ENCODE assay signal across 7 mouse cellular contexts in the genomic region with DNA sequence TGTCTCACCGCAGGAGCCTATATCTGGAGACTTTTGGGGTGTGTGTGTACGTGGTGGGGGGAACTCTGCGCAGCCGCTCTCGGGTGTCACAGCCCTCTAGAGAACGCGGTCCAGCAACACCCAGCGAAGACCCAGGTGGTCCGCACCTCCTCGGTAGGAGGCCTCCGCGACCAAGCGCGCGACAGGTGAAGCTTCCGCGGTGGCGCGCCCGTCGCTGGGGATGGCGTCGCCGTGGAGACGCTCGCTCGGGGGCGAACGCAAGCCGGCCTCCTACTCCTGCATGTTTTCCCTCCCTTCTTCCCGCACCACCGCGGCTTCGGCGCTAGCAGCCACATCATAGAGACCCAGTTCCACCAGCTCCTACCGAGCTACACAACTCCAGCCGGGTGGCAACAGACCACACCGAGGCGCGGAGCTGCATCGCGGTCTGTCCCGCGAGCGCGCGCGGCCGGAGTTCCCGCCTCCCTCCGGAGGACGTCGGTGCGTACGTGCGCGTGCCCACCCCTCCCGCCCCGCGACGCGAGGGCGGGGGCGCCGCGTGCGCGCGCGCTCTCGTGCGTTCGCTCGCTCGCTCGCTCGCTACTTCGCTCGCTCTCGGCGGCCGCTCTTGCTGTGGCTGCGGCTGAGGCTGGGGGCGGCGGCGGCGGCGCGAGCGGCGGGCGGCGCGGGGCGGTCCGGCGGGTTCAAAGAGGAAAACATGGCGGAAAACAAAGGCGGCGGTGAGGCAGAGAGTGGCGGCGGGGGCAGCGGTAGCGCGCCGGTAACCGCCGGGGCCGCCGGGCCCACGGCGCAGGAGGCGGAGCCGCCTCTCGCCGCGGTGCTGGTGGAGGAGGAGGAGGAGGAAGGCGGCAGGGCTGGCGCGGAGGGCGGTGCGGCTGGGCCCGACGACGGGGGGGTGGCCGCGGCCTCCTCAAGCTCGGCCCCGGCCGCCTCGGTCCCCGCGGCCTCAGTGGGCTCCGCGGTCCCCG. TPM values are rescaled to one million over a fixed set of nuclear protein-coding genes. Genes with fewer than 3 reads are reported as not detected.
DNase-seq lines count a peak whose midpoint lies in the region; ATAC-seq and TF ChIP-seq lines count a peak whose summit lies in the region.

A gene (plus strand): TSS at position 112 of the 968 bp plus-strand sequence.

- ATAC-seq in intestine, postnatal 0 days = peak; percentile 93
- ATAC-seq in midbrain, embryonic 12.5 days (ENCODE audit: low FRiP score, low read depth) = peak; percentile 89

- H3K9ac ChIP-seq in intestine, postnatal 0 days (ENCODE audit: low read depth, low read length) = peak within 1 kb of the TSS; percentile 96
- peak within 1 kb of the TSS; percentile 100 for H3K9ac ChIP-seq in midbrain, embryonic 12.5 days (replicated peaks)

- H3K27ac ChIP-seq in intestine, postnatal 0 days (ENCODE audit: low read depth, low read length) = peak within 1 kb of the TSS; percentile 85
- peak within 1 kb of the TSS; percentile 98 for H3K27ac ChIP-seq in midbrain, embryonic 12.5 days (replicated peaks)
- H3K27ac ChIP-seq in small intestine, adult 2 months (ENCODE audit: insufficient read depth, low read depth, low read length) = peak within 1 kb of the TSS; percentile 73

- peak within 1 kb of the TSS; percentile 76 for H3K4me2 ChIP-seq in intestine, postnatal 0 days (replicated peaks; ENCODE audit: low read depth)
- H3K4me2 ChIP-seq in midbrain, embryonic 12.5 days (replicated peaks) = peak within 1 kb of the TSS; percentile 91

- no peaks in the 10 kb centered on the region for H3K9me3 ChIP-seq in intestine, postnatal 0 days (ENCODE audit: control insufficient read depth)
- H3K9me3 ChIP-seq in midbrain, embryonic 12.5 days = no peaks in the 10 kb centered on the region

- H3K36me3 ChIP-seq in intestine, postnatal 0 days (ENCODE audit: control insufficient read depth, insufficient read depth) = no peaks in the 10 kb centered on the region
- peaks cover 8% of the 10 kb centered on the region; the same call in 1 of the 2 replicates for H3K36me3 ChIP-seq in midbrain, embryonic 12.5 days
- H3K36me3 ChIP-seq in small intestine, adult 2 months (ENCODE audit: control insufficient read depth, insufficient read depth, low read length) = no peaks in the 10 kb centered on the region

- WGBS in intestine, postnatal 0 days = 1% methylated on average over 121 of the region's 136 CpGs
- under 1% methylated on average over 101 of the region's 136 CpGs for WGBS in midbrain, embryonic 12.5 days
- WGBS in small intestine, adult 2 months = under 1% methylated on average over 121 of the region's 136 CpGs

- DNase-seq in adrenal gland, adult 8-10 months = peak; percentile 79
- DNase-seq in embryo, embryonic 9.5 days (ENCODE audit: extremely low spot score) = peak; percentile 92
- DNase-seq in gonadal fat pad, adult 2 months (ENCODE audit: low read depth) = peak; percentile 34
- DNase-seq in left cerebral cortex, postnatal 4 days = peak; percentile 93

- peak; percentile 69 for TF ChIP-seq POLR2A in small intestine, adult 2 months (IDR thresholded peaks at IDR 0.05; ENCODE audit: low read depth, low read length)

- intact Hi-C loops in left cerebral cortex, postnatal 4 days (cut with DNase I) = loop anchor here (5.0 to 10.0 kb wide), 2 partner anchors 53 to 105 kb away; a partner anchor contains a TSS

- H3K4me3 ChIP-seq in intestine, postnatal 0 days (ENCODE audit: low read depth, low read length) = peak within 1 kb of the TSS; percentile 96
- H3K4me3 ChIP-seq in midbrain, embryonic 12.5 days = peak within 1 kb of the TSS; percentile 99
- peak within 1 kb of the TSS; percentile 70 for H3K4me3 ChIP-seq in small intestine, adult 2 months (ENCODE audit: low read depth, low read length)

- 0 out of 2 replicates have a peak, but pooled peaks have one; percentile 5 for TF ChIP-seq CTCF in intestine, postnatal 0 days (IDR thresholded peaks at IDR 0.05; ENCODE audit: low read depth)
- TF ChIP-seq CTCF in small intestine, adult 2 months (IDR thresholded peaks at IDR 0.05; ENCODE audit: extremely low read depth, insufficient read length, insufficient replicate concordance, low read depth, low read length) = no peak

- no peaks in the 10 kb centered on the region for H3K27me3 ChIP-seq in intestine, postnatal 0 days (replicated peaks; ENCODE audit: control insufficient read depth, insufficient read depth, low read length)
- no peaks in the 10 kb centered on the region for H3K27me3 ChIP-seq in midbrain, embryonic 12.5 days
- H3K27me3 ChIP-seq in small intestine, adult 2 months (ENCODE audit: control insufficient read depth, insufficient read depth, low read length) = no peaks in the 10 kb centered on the region

- H3K4me1 ChIP-seq in intestine, postnatal 0 days (replicated peaks; ENCODE audit: control insufficient read depth, insufficient read depth, low read length) = peaks cover 4% of the 10 kb centered on the region
- peaks cover 19% of the 10 kb centered on the region for H3K4me1 ChIP-seq in midbrain, embryonic 12.5 days
- peaks cover 3% of the 10 kb centered on the region for H3K4me1 ChIP-seq in small intestine, adult 2 months (ENCODE audit: control insufficient read depth, insufficient read depth, insufficient read length, low read length)

RNA-seq across cellular contexts. Expression of the gene that starts here (rescaled TPM):
- total RNA-seq in adrenal gland, adult 8-10 months (2022) = 10 to 100 TPM; 36.0 to 50.9 (median 46.6) TPM
- polyA plus RNA-seq in gonadal fat pad, adult 2 months (2012; rRNA removed) = 14.0 and 14.8 TPM in 2 replicates
- 7.3 and 7.6 TPM in 2 replicates for polyA plus RNA-seq in intestine, postnatal 0 days (2015; fragmentation: Nextera tagmentation; extraction: Ambion mirVana)
- total RNA-seq in left cerebral cortex, postnatal 4 days (2021) = 10 to 100 TPM; 73.1 to 75.2 TPM
- 45.8 and 47.0 TPM in 2 replicates for polyA plus RNA-seq in midbrain, embryonic 12.5 days (2016; fragmentation: Nextera tagmentation; extraction: Ambion mirVana)
- polyA plus RNA-seq in small intestine, adult 2 months (2012; rRNA removed) = 2.3 and 4.7 TPM in 2 replicates

Comparison
In these comparisons a context has a peak if more than half of its experiments do, and no peak if none do; other contexts are left out.
1. Peak in every context shown above with its lines: DNase-seq, ATAC-seq, H3K4me3 ChIP-seq and H3K27ac ChIP-seq.
2. DNase-seq: peak in every context shown above with its lines; median percentile 93 in left cerebral cortex, postnatal 4 days; 92 in embryo, embryonic 9.5 days; 79 in adrenal gland, adult 8-10 months; 34 in gonadal fat pad, adult 2 months.